Mouse (Mus musculus): ENCODE measurements around the gene Ambn. TPM values are rescaled to one million over a fixed set of nuclear protein-coding genes. Genes with fewer than 3 reads are reported as not detected.

Ambn gene
- total and polyA plus RNA-seq, 3 experiments, result not detected

GRCm38 (mm10) chr5:88487675-88488074 is 31.9 kb downstream of the Ambn start, which contains the start of gene Enam:
TSS of gene Enam (plus strand) at chr5:88487975.
- Histone ChIP-seq H3K79me2 (replicated peaks; ENCODE audit: control insufficient read depth, insufficient read depth, low read length) (no peaks in the 10 kb centered on the region), H3K4me1 (ENCODE audit: control insufficient read depth, insufficient read depth, low read length) (no peaks in the 10 kb centered on the region), H3K27ac (no peak within 1 kb of the TSS), H3K9ac (ENCODE audit: low read depth, low read length) (no peak within 1 kb of the TSS), H3K36me3 (ENCODE audit: control insufficient read depth, insufficient read depth, low read length) (no peaks in the 10 kb centered on the region), H3K4me3 (no peak within 1 kb of the TSS), H3K27me3 (ENCODE audit: control insufficient read depth, insufficient read depth, low read length) (no peaks in the 10 kb centered on the region)
- intact Hi-C loops (cut with DNase I), result no loop called here
- DNase-seq, result no peak
- TF ChIP-seq POLR2A (IDR thresholded peaks at IDR 0.05; ENCODE audit: insufficient read depth, low read depth, low read length), result no peak
- TF ChIP-seq CTCF (IDR thresholded peaks at IDR 0.05), result no peak
- TF ChIP-seq EP300 (IDR thresholded peaks at IDR 0.05; ENCODE audit: insufficient read depth, low read depth, low read length), result no peak

GRCm38 (mm10) chr5:88489004-88489403 is 33.2 kb downstream of the Ambn start:
- H3K4me3 ChIP-seq, result no peak overlapping the region
- WGBS, result 52% methylated on average over 2 of the region's 2 CpGs
- no peaks in the 10 kb centered on the region for H3K79me2 ChIP-seq (replicated peaks; ENCODE audit: control insufficient read depth, insufficient read depth, low read length)
- H3K4me1 ChIP-seq (ENCODE audit: control insufficient read depth, insufficient read depth, low read length), result no peaks in the 10 kb centered on the region
- H3K27me3 ChIP-seq (ENCODE audit: control insufficient read depth, insufficient read depth, low read length), result no peaks in the 10 kb centered on the region
- no peak overlapping the region for H3K27ac ChIP-seq
- no peak overlapping the region for H3K9ac ChIP-seq (ENCODE audit: low read depth, low read length)
- TF ChIP-seq POLR2A (IDR thresholded peaks at IDR 0.05; ENCODE audit: insufficient read depth, low read depth, low read length) (no peak), EP300 (IDR thresholded peaks at IDR 0.05; ENCODE audit: insufficient read depth, low read depth, low read length) (no peak), CTCF (IDR thresholded peaks at IDR 0.05) (no peak)
- intact Hi-C loops (cut with DNase I), result no loop called here
- no peak for DNase-seq
- no peaks in the 10 kb centered on the region for H3K36me3 ChIP-seq (ENCODE audit: control insufficient read depth, insufficient read depth, low read length)

GRCm38 (mm10) chr5:88491111-88491510 is 35.3 kb downstream of the Ambn start:
- intact Hi-C loops (cut with DNase I), result no loop called here
- H3K27me3 ChIP-seq (ENCODE audit: control insufficient read depth, insufficient read depth, low read length), result no peaks in the 10 kb centered on the region
- 76% methylated on average over 5 of the region's 5 CpGs for WGBS

GRCm38 (mm10) chr5:88499781-88500180 is 44.0 kb downstream of the Ambn start:
- H3K9ac ChIP-seq (ENCODE audit: low read depth, low read length), result no peak overlapping the region
- no peaks in the 10 kb centered on the region for H3K36me3 ChIP-seq (ENCODE audit: control insufficient read depth, insufficient read depth, low read length)
- DNase-seq, result no peak
- H3K4me1 ChIP-seq (ENCODE audit: control insufficient read depth, insufficient read depth, low read length), result no peaks in the 10 kb centered on the region
- H3K27ac ChIP-seq, result no peak overlapping the region
- 84% methylated on average over 3 of the region's 3 CpGs for WGBS
- intact Hi-C loops (cut with DNase I), result no loop called here
- no peak overlapping the region for H3K4me3 ChIP-seq
- H3K27me3 ChIP-seq (ENCODE audit: control insufficient read depth, insufficient read depth, low read length), result no peaks in the 10 kb centered on the region
- TF ChIP-seq POLR2A (IDR thresholded peaks at IDR 0.05; ENCODE audit: insufficient read depth, low read depth, low read length) (no peak), CTCF (IDR thresholded peaks at IDR 0.05) (no peak)
- H3K79me2 ChIP-seq (replicated peaks; ENCODE audit: control insufficient read depth, insufficient read depth, low read length), result no peaks in the 10 kb centered on the region

More at GRCm38 (mm10) chr5:88491111-88491510, 35.3 kb downstream of the Ambn start:
- TF ChIP-seq POLR2A (IDR thresholded peaks at IDR 0.05; ENCODE audit: insufficient read depth, low read depth, low read length) (no peak), CTCF (IDR thresholded peaks at IDR 0.05) (no peak), EP300 (IDR thresholded peaks at IDR 0.05; ENCODE audit: insufficient read depth, low read depth, low read length) (no peak)
- Histone ChIP-seq H3K9ac (ENCODE audit: low read depth, low read length) (no peak overlapping the region), H3K79me2 (replicated peaks; ENCODE audit: control insufficient read depth, insufficient read depth, low read length) (no peaks in the 10 kb centered on the region), H3K36me3 (ENCODE audit: control insufficient read depth, insufficient read depth, low read length) (no peaks in the 10 kb centered on the region), H3K27ac (no peak overlapping the region), H3K4me1 (ENCODE audit: control insufficient read depth, insufficient read depth, low read length) (no peaks in the 10 kb centered on the region), H3K4me3 (no peak overlapping the region)
- no peak for DNase-seq

- Histone ChIP-seq H3K36me3 (ENCODE audit: control insufficient read depth, insufficient read depth, low read length) (no peaks in the 10 kb centered on the region), H3K4me3 (no peak overlapping the region), H3K9ac (ENCODE audit: low read depth, low read length) (no peak overlapping the region), H3K27me3 (ENCODE audit: control insufficient read depth, insufficient read depth, low read length) (no peaks in the 10 kb centered on the region), H3K4me1 (ENCODE audit: control insufficient read depth, insufficient read depth, low read length) (no peaks in the 10 kb centered on the region), H3K79me2 (replicated peaks; ENCODE audit: control insufficient read depth, insufficient read depth, low read length) (no peaks in the 10 kb centered on the region), H3K27ac (no peak overlapping the region)
- intact Hi-C loops (cut with DNase I), result no loop called here
- WGBS, result 53% methylated on average over 1 of the region's 1 CpGs
- no peak for TF ChIP-seq EP300 (IDR thresholded peaks at IDR 0.05; ENCODE audit: insufficient read depth, low read depth, low read length)
- no peak for TF ChIP-seq CTCF (IDR thresholded peaks at IDR 0.05)
- TF ChIP-seq POLR2A (IDR thresholded peaks at IDR 0.05; ENCODE audit: insufficient read depth, low read depth, low read length), result no peak
- DNase-seq, result no peak
Observed at GRCm38 (mm10) chr5:88508555-88508954, 52.8 kb downstream of the Ambn start.

DNA sequence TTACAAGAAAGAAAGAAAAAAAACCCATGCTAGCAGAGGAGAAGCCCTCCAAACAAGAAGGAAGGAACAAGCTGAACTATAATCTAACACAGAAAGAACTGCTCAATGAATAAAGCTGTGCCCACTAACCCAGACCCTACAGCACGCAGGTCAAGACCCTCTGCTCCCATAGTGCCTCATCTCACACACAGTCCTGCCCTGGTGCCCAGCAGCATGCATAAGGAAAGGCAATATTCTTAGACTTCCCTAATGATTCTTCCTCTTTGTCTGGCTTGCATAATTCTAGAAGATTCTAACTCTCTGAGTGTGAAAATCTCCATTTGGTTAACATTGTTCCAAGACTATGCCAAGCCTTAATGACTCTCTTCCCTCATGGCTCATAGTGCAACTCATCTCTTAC is 53.2 kb downstream of the Ambn start:
- DNase-seq, result no peak
- Histone ChIP-seq H3K79me2 (replicated peaks; ENCODE audit: control insufficient read depth, insufficient read depth, low read length) (no peaks in the 10 kb centered on the region), H3K9ac (ENCODE audit: low read depth, low read length) (no peak overlapping the region), H3K4me1 (ENCODE audit: control insufficient read depth, insufficient read depth, low read length) (no peaks in the 10 kb centered on the region), H3K4me3 (no peak overlapping the region), H3K27ac (no peak overlapping the region), H3K27me3 (ENCODE audit: control insufficient read depth, insufficient read depth, low read length) (no peaks in the 10 kb centered on the region), H3K36me3 (ENCODE audit: control insufficient read depth, insufficient read depth, low read length) (no peaks in the 10 kb centered on the region)
- 72% methylated on average over 1 of the region's 1 CpGs for WGBS
- no peak for TF ChIP-seq CTCF (IDR thresholded peaks at IDR 0.05)
- TF ChIP-seq POLR2A (IDR thresholded peaks at IDR 0.05; ENCODE audit: insufficient read depth, low read depth, low read length), result no peak
- TF ChIP-seq EP300 (IDR thresholded peaks at IDR 0.05; ENCODE audit: insufficient read depth, low read depth, low read length), result no peak
- intact Hi-C loops (cut with DNase I), result no loop called here

Other genes starting within 250 kb of the Ambn start
- not detected for gene Gm7714, start 187.1 kb upstream of the Ambn start, total RNA-seq (2021)
- gene Gm7714, start 187.1 kb upstream of the Ambn start, polyA plus RNA-seq (2012; rRNA removed), result not detected in 2 replicates
- gene Prol1, start 138.7 kb upstream of the Ambn start, total RNA-seq (2021), result not detected
- gene Prol1, start 138.7 kb upstream of the Ambn start, polyA plus RNA-seq (2012; rRNA removed), result not detected in 2 replicates
- gene Amtn, start 79.9 kb upstream of the Ambn start, total RNA-seq (2021), result not detected
- gene Amtn, start 79.9 kb upstream of the Ambn start, polyA plus RNA-seq (2012; rRNA removed), result 0.31 and 0.44 TPM in 2 replicates
- not detected for gene Enam, start 32.0 kb downstream of the Ambn start, total RNA-seq (2021)
- not detected in 2 replicates for gene Enam, start 32.0 kb downstream of the Ambn start, polyA plus RNA-seq (2012; rRNA removed)
- under 1 TPM; 0.36 to 0.39 TPM for gene Jchain, start 71.9 kb downstream of the Ambn start, total RNA-seq (2021)
- 3.1 and 3.9 TPM in 2 replicates for gene Jchain, start 71.9 kb downstream of the Ambn start, polyA plus RNA-seq (2012; rRNA removed)
- gene Utp3, start 98.5 kb downstream of the Ambn start, total RNA-seq (2021), result 10 to 100 TPM; 19.9 to 22.7 TPM
- 6.9 and 8.8 TPM in 2 replicates for gene Utp3, start 98.5 kb downstream of the Ambn start, polyA plus RNA-seq (2012; rRNA removed)
- gene Rufy3, start 109.0 kb downstream of the Ambn start, total RNA-seq (2021), result 10 to 100 TPM; 11.6 to 13.3 TPM
- gene Rufy3, start 109.0 kb downstream of the Ambn start, polyA plus RNA-seq (2012; rRNA removed), result 4.7 and 7.2 TPM in 2 replicates
- gene Grsf1, start 220.2 kb downstream of the Ambn start, total RNA-seq (2021), result 100 to 1,000 TPM; 187 to 211 TPM
- gene Grsf1, start 220.2 kb downstream of the Ambn start, polyA plus RNA-seq (2012; rRNA removed), result 63.6 and 111 TPM in 2 replicates

All from heart, adult 2 months (tissue).